Mouse (Mus musculus): Measurements from ENCODE around the gene Elof1.

- TF ChIP-seq CTCF (IDR thresholded peaks at IDR 0.05): no peak
- TF ChIP-seq EP300 (IDR thresholded peaks at IDR 0.05): no peak
These were observed 52.6 kb downstream of the Elof1 start for GRCm38 (mm10) chr9:22064341-22064740.

All from lung, postnatal 0 days (tissue).